Mouse (Mus musculus) midbrain, postnatal 0 days (tissue): ENCODE measurements around the gene Neu4. TPM values are rescaled to one million over a fixed set of nuclear protein-coding genes. Genes with fewer than 3 reads are reported as not detected.

Experiments used
- ATAC-seq: fragments of 200-750 bp; cut with Nextera tagmentation; 2 replicates; pipeline ENCODE4 v1.8.0; 2017; ENCODE audit warnings: moderate number of reproducible peaks, mild to moderate bottlenecking, moderate TSS enrichment, moderate library complexity; ENCODE audit not compliant: low FRiP score
- DNase-seq: peaks from one replicate; pipeline ENCODE4 v3.0.0-alpha.2; 2015; ENCODE audit warnings: low spot score
- H3K27ac ChIP-seq: fragments of 300-500 bp; sonication (generic); 2 replicates; pipeline ENCODE4 v1.5.1; 2014; ENCODE audit warnings: low read depth, mild to moderate bottlenecking, low read length, mixed read lengths
- H3K27me3 ChIP-seq: fragments of 300-500 bp; sonication (generic); 2 replicates; pipeline ENCODE4 v1.6.1; 2014; ENCODE audit warnings: low read length, control low read depth, mixed read lengths; ENCODE audit not compliant: insufficient read depth
- H3K36me3 ChIP-seq: fragments of 300-500 bp; sonication (generic); 2 replicates; pipeline ENCODE4 v1.6.1; 2014; ENCODE audit warnings: low read length, control low read depth, mixed read lengths; ENCODE audit not compliant: insufficient read depth
- H3K4me1 ChIP-seq: fragments of 300-500 bp; sonication (generic); 2 replicates; pipeline ENCODE4 v1.6.1; 2014; ENCODE audit warnings: mild to moderate bottlenecking, control low read depth, antibody characterized with exemption, low read length, mixed read lengths; ENCODE audit not compliant: insufficient read depth
- H3K4me2 ChIP-seq: fragments of 300-500 bp; sonication (generic); 2 replicates; pipeline ENCODE4 v1.6.1; 2014; ENCODE audit warnings: low read depth, mild to moderate bottlenecking, low read length, mixed read lengths; ENCODE audit not compliant: poor library complexity, severe bottlenecking
- H3K4me3 ChIP-seq: fragments of 300-500 bp; sonication (generic); 2 replicates; pipeline ENCODE4 v1.5.1; 2014; ENCODE audit warnings: low read depth, mild to moderate bottlenecking, low read length, moderate library complexity
- H3K9ac ChIP-seq: fragments of 300-500 bp; sonication (generic); replicated peaks from 2 replicates; pipeline ENCODE4 v1.6.1; 2014; ENCODE audit warnings: mild to moderate bottlenecking, low read length, moderate library complexity, mixed read lengths; ENCODE audit not compliant: poor library complexity, severe bottlenecking
- H3K9me3 ChIP-seq: fragments of 300-500 bp; sonication (generic); 2 replicates; pipeline ENCODE4 v1.6.1; 2016; ENCODE audit warnings: low read length, control low read depth
- CTCF ChIP-seq: IDR thresholded peaks from 2 replicates; pipeline ENCODE4 v1.5.1; 2016; ENCODE audit warnings: antibody characterized with exemption, mild to moderate bottlenecking
- WGBS: fragments of 180-500 bp; shearing (Covaris S2); extraction: QIAGEN DNeasy Blood & Tissue Kit; methylation state at CpG from one replicate; pipeline ENCODE4 v1.1.7; 2014; 5-methylcytosine and 5-hydroxymethylcytosine counted together
- polyA plus RNA-seq: library from polyadenylated mRNA; unstranded; fragments of >200 nt; fragmentation: Nextera tagmentation; extraction: Ambion mirVana; gene quantifications from 2 replicates; pipeline ENCODE4 v1.2.1, GENCODE M21; 2015
- total RNA-seq: library from RNA; depleted of rRNA; stranded (reverse); fragments of >200 nt; gene quantifications from 2 replicates; pipeline ENCODE4 v1.2.3, GENCODE M21; 2014

Gene Neu4
- total and polyA plus RNA-seq, 2 experiments from 2014 or later = 0.04 to 0.93 TPM

GRCm38 (mm10) chr1:94011643-94012042 lies 8.6 kb upstream of the Neu4 start:
- DNase-seq (no peak), ATAC-seq (no peak)
- Histone ChIP-seq H3K27ac (no peak overlapping the region), H3K4me2 (no peak overlapping the region), H3K4me1 (no peaks in the 10 kb centered on the region), H3K36me3 (no peaks in the 10 kb centered on the region), H3K27me3 (no peaks in the 10 kb centered on the region), H3K4me3 (no peak overlapping the region), H3K9me3 (no peaks in the 10 kb centered on the region), H3K9ac (no peak overlapping the region)
- 77% methylated on average over 3 of the region's 3 CpGs for WGBS
- peak; percentile 17; the same call in 1 of the 2 replicates for TF ChIP-seq CTCF

- WGBS = 61% methylated on average over 12 of the region's 12 CpGs
- no peaks in the 10 kb centered on the region for H3K27me3 ChIP-seq
- H3K4me3 ChIP-seq = no peak overlapping the region
- DNase-seq (peak; percentile 18), ATAC-seq (0 out of 2 replicates have a peak, but pooled peaks have one; percentile 29)
- no peaks in the 10 kb centered on the region for H3K36me3 ChIP-seq
- no peaks in the 10 kb centered on the region for H3K9me3 ChIP-seq
- no peak overlapping the region for H3K27ac ChIP-seq
- H3K4me2 ChIP-seq = no peak overlapping the region
- no peak for TF ChIP-seq CTCF
- no peaks in the 10 kb centered on the region for H3K4me1 ChIP-seq
- H3K9ac ChIP-seq = no peak overlapping the region
Observed at GRCm38 (mm10) chr1:94027506-94028108, 7.4 kb downstream of the Neu4 start.

- WGBS = 98% methylated on average over 2 of the region's 2 CpGs
- Histone ChIP-seq H3K27me3 (no peaks in the 10 kb centered on the region), H3K27ac (no peak overlapping the region), H3K9ac (no peak overlapping the region), H3K4me3 (no peak overlapping the region), H3K9me3 (no peaks in the 10 kb centered on the region), H3K36me3 (no peaks in the 10 kb centered on the region), H3K4me2 (no peak overlapping the region), H3K4me1 (no peaks in the 10 kb centered on the region)
- ATAC-seq = no peak
- DNase-seq = no peak
- no peak for TF ChIP-seq CTCF
Observed at GRCm38 (mm10) chr1:94028741-94029140, 8.5 kb downstream of the Neu4 start.

GRCm38 (mm10) chr1:94033075-94033602 lies 12.9 kb downstream of the Neu4 start:
- ATAC-seq (no peak), DNase-seq (no peak)
- H3K27ac ChIP-seq = no peak overlapping the region
- H3K9me3 ChIP-seq = no peaks in the 10 kb centered on the region
- WGBS = 89% methylated on average over 2 of the region's 2 CpGs
- no peak for TF ChIP-seq CTCF
- H3K36me3 ChIP-seq = no peaks in the 10 kb centered on the region
- H3K9ac ChIP-seq = no peak overlapping the region
- H3K4me3 ChIP-seq = no peak overlapping the region
- no peaks in the 10 kb centered on the region for H3K27me3 ChIP-seq
- H3K4me2 ChIP-seq = no peak overlapping the region
- no peaks in the 10 kb centered on the region for H3K4me1 ChIP-seq

- no peaks in the 10 kb centered on the region for H3K4me1 ChIP-seq
Observed at GRCm38 (mm10) chr1:94034984-94035743, 14.9 kb downstream of the Neu4 start.

DNA sequence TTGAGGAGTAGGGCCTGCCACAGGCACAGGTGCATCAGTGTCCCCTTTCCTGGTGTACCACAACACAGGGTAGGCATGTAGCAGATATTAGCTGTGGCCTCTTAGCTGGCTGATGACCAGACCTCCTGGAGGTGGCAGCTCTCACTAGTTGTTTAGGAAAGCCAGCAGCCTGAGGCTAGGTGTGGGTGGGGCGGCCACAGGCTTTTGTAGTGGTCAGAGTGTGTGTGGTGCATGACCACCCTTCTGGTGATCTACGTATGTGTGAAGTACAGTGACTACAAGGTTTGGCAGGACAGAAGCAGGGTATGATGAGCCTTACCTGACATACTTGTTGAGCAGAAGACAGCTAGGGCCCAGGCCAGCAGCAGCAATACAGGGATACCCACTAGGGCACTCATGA lies 20.1 kb downstream of the Neu4 start:
- Histone ChIP-seq H3K27me3 (no peaks in the 10 kb centered on the region), H3K27ac (no peak overlapping the region), H3K4me2 (no peak overlapping the region), H3K4me1 (no peaks in the 10 kb centered on the region), H3K36me3 (no peaks in the 10 kb centered on the region), H3K4me3 (no peak overlapping the region), H3K9ac (no peak overlapping the region), H3K9me3 (no peaks in the 10 kb centered on the region)
- ATAC-seq (no peak), DNase-seq (no peak)
- 91% methylated on average over 2 of the region's 2 CpGs for WGBS
- no peak for TF ChIP-seq CTCF

More at GRCm38 (mm10) chr1:94034984-94035743, 14.9 kb downstream of the Neu4 start:
- no peaks in the 10 kb centered on the region for H3K27me3 ChIP-seq
- H3K4me2 ChIP-seq = peak overlapping the region; percentile 71
- WGBS = under 1% methylated on average over 24 of the region's 25 CpGs
- no peaks in the 10 kb centered on the region for H3K9me3 ChIP-seq
- ATAC-seq = peak; percentile 92
- H3K4me3 ChIP-seq = peak overlapping the region; percentile 45
- no peaks in the 10 kb centered on the region for H3K36me3 ChIP-seq
- TF ChIP-seq CTCF = peak; percentile 94
- peak overlapping the region; percentile 58 for H3K27ac ChIP-seq
- peak; percentile 89 for DNase-seq
- peak overlapping the region; percentile 48 for H3K9ac ChIP-seq
